Mouse (Mus musculus): Measurements from ENCODE around the gene Serhl.

The Serhl gene

GRCm38 (mm10) chr15:83084022-83084640, 5.2 kb upstream of the Serhl start:
- DNase-seq (ENCODE audit: low read depth, low spot score) = no peak

GRCm38 (mm10) chr15:83085901-83086300, 3.4 kb upstream of the Serhl start:
- DNase-seq (ENCODE audit: low read depth, low spot score) = no peak

GRCm38 (mm10) chr15:83086636-83087328, 2.5 kb upstream of the Serhl start:
- DNase-seq (ENCODE audit: low read depth, low spot score) = no peak

- DNase-seq (ENCODE audit: low read depth, low spot score) = no peak
Observed at GRCm38 (mm10) chr15:83088495-83089428, 544 bp upstream of the Serhl start.

- DNase-seq (ENCODE audit: low read depth, low spot score) = no peak
Observed at GRCm38 (mm10) chr15:83090874-83091273, 1.6 kb downstream of the Serhl start.

GRCm38 (mm10) chr15:83093687-83094086, 4.4 kb downstream of the Serhl start:
- DNase-seq (ENCODE audit: low read depth, low spot score) = no peak

GRCm38 (mm10) chr15:83095950-83096349, 6.6 kb downstream of the Serhl start:
- no peak for DNase-seq (ENCODE audit: low read depth, low spot score)

- DNase-seq (ENCODE audit: low read depth, low spot score) = no peak
Observed at GRCm38 (mm10) chr15:83099533-83100331, 10.4 kb downstream of the Serhl start.

GRCm38 (mm10) chr15:83100332-83100662, 11.0 kb downstream of the Serhl start:
- DNase-seq (ENCODE audit: low read depth, low spot score) = no peak

- no peak for DNase-seq (ENCODE audit: low read depth, low spot score)
Observed at GRCm38 (mm10) chr15:83103111-83103510, 13.8 kb downstream of the Serhl start.

- DNase-seq (ENCODE audit: low read depth, low spot score) = no peak
Observed at GRCm38 (mm10) chr15:83106426-83106825, 17.1 kb downstream of the Serhl start.

GRCm38 (mm10) chr15:83107814-83108213, 18.5 kb downstream of the Serhl start:
- DNase-seq (ENCODE audit: low read depth, low spot score) = no peak

- DNase-seq (ENCODE audit: low read depth, low spot score) = no peak
Observed at GRCm38 (mm10) chr15:83111290-83111689, 22.0 kb downstream of the Serhl start.

GRCm38 (mm10) chr15:83111874-83112273, 22.6 kb downstream of the Serhl start:
- no peak for DNase-seq (ENCODE audit: low read depth, low spot score)

GRCm38 (mm10) chr15:83112898-83113297, 23.6 kb downstream of the Serhl start:
- no peak for DNase-seq (ENCODE audit: low read depth, low spot score)

GRCm38 (mm10) chr15:83114106-83114505, 24.8 kb downstream of the Serhl start:
- no peak for DNase-seq (ENCODE audit: low read depth, low spot score)

GRCm38 (mm10) chr15:83115071-83115470, 25.8 kb downstream of the Serhl start:
- no peak for DNase-seq (ENCODE audit: low read depth, low spot score)

- DNase-seq (ENCODE audit: low read depth, low spot score) = peak; percentile 46
Observed at GRCm38 (mm10) chr15:83118360-83118759, 29.1 kb downstream of the Serhl start.

GRCm38 (mm10) chr15:83121709-83122565, 32.6 kb downstream of the Serhl start:
- peak; percentile 24 for DNase-seq (ENCODE audit: low read depth, low spot score)

GRCm38 (mm10) chr15:83122566-83123145, 33.4 kb downstream of the Serhl start, which contains the start of gene Rrp7a:
Rrp7a (minus strand) TSS chr15:83122801.
- peak; percentile 74 for DNase-seq (ENCODE audit: low read depth, low spot score)
